Mouse (Mus musculus): ENCODE measurements around the gene Rragd. TPM values are rescaled to one million over a fixed set of nuclear protein-coding genes. Genes with fewer than 3 reads are reported as not detected.

Gene Rragd
- polyA plus RNA-seq, 1 experiment from 2014 or later: 24.8 TPM

DNA sequence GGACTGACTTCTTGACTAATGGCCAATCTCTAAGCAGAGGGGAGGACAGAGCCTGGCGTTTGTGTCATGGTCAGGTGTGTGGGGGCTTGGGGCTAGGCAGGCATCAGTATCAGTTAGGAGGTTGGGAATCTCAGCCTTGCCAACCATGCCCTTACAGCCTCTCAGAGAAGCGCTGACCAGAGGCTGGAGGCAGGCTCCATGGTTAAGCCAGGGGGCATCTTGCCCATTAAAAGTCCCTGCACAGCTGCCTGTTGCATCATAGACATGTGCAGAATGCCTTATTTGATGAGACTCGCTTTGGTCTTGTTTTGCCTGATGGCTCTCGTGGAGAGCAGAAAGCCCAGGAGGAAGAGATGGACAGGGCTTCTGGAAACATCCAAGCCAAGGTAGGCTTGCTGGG, 80.1 kb downstream of the Rragd start, which contains the start of gene Gabrr2:
Gene Gabrr2 (plus strand): TSS at position 19 of the 400 bp plus-strand sequence.
- 85% methylated on average over 4 of the region's 4 CpGs for WGBS

DNA sequence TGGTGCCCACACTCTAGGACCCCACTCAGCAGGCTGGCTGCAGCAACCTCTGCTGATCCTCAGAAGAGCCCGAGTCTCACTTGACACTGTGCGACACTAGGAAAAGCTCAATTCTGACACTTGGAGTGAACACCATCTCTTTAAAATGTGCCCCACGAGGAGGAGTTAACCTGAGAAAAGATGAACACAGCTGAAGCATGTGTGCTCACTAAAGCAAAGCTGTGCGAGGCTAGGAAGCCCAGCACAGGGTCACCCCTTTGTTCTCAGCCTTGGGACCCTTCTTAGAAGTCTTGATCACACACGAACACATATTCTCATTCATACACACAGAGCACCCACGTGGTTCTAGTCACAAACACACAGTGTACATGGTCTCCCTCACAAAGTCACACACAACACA, 82.1 kb downstream of the Rragd start:
- Histone ChIP-seq H3K27ac (no peak overlapping the region), H3K36me3 (no peaks in the 10 kb centered on the region), H3K27me3 (ENCODE audit: insufficient read depth, poor library complexity, severe bottlenecking) (no peaks in the 10 kb centered on the region), H3K4me3 (no peak overlapping the region), H3K9me3 (no peaks in the 10 kb centered on the region), H3K4me1 (replicated peaks) (no peaks in the 10 kb centered on the region)
- 79% methylated on average over 6 of the region's 6 CpGs for WGBS
- DNase-seq (ENCODE audit: low spot score): no peak

More for the DNA sequence above, 80.1 kb downstream of the Rragd start, which contains the start of gene Gabrr2:
- Histone ChIP-seq H3K4me1 (replicated peaks) (0 out of 2 replicates have a peak, but pooled peaks cover under 1% of the 10 kb centered on the region), H3K9me3 (no peaks in the 10 kb centered on the region), H3K27ac (no peak within 1 kb of the TSS), H3K36me3 (no peaks in the 10 kb centered on the region), H3K4me3 (no peak within 1 kb of the TSS), H3K27me3 (ENCODE audit: insufficient read depth, poor library complexity, severe bottlenecking) (no peaks in the 10 kb centered on the region)
- DNase-seq (ENCODE audit: low spot score): no peak

DNA sequence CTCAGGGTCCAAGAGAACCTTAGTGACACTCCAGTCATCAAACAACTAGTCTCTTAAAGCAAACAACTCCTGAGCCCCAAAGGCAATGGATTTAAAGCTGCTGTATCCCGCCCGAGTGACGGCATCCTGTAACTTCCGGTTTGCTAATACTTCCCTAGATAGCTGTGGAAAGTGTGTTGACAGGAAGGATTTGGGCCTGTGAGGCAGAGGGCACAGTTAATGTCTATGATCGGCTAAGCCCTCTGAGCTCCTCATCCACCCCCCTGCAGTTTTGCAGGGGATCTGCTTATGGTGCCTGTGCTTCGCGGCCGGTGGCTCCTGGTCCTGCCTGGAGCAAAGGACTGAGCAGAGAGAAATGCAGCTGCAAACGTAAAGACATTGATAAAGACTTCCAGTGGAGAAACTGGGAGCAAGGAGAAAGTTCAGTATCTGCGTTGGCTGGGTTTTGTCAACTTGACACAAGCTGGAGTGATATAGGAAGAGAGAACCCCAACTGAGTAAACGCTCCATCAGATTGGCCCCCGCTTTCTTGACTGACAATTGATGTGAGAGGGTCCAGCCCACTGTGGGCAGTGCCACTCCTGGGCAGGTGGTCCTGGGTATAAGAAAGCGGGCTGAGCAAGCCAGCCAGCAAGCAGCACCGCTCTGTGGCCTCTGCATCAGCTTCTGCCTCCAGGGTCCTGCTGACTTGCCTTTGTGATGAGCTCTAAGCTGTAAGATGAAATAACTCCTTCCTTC, 83.6 kb downstream of the Rragd start:
- Histone ChIP-seq H3K27me3 (ENCODE audit: insufficient read depth, poor library complexity, severe bottlenecking) (no peaks in the 10 kb centered on the region), H3K9me3 (no peaks in the 10 kb centered on the region), H3K4me1 (replicated peaks) (no peaks in the 10 kb centered on the region), H3K36me3 (no peaks in the 10 kb centered on the region), H3K27ac (no peak overlapping the region), H3K4me3 (no peak overlapping the region)
- WGBS: 68% methylated on average over 14 of the region's 14 CpGs
- DNase-seq (ENCODE audit: low spot score): no peak

DNA sequence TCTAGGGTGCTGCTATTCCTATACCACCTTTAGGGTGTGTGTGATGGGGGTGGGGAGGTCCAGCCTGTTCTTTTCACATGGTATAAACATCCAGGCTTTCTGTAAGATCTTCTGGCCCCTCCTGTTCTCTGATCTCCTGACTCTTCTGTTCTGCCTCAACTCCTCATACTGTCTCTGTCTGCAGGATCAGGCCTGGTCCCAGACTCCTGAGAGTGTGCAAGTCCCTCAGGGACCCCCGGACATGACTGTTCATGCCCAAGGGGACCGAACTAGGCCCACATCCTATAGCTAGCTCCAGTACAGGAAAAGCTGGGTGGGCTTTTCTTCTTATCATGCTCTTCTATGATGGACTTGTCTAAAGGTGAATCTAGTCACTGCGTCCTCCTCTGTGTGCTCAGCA, 84.5 kb downstream of the Rragd start:
- WGBS: 91% methylated on average over 3 of the region's 3 CpGs
- DNase-seq (ENCODE audit: low spot score): no peak
- H3K27me3 ChIP-seq (ENCODE audit: insufficient read depth, poor library complexity, severe bottlenecking): no peaks in the 10 kb centered on the region

DNA sequence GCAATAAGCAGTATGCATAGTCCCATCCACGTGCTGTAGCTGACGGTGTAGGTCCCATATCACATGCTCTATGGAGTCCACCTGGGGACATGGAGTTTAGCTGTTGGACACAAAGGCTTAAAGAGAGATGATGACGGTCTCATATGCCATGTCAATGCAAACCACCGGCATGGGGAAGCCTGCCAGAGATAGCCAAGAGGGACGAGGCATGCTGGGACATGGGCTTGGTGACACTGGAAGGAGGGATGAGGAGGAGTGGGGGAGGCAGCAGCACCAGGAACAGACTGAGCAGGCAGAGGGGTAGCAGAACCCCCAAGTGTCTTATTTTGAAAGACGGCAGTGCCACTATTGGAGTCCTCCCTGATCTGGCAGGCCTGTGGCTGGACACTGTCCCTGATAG, 85.0 kb downstream of the Rragd start:
- Histone ChIP-seq H3K27ac (no peak overlapping the region), H3K27me3 (ENCODE audit: insufficient read depth, poor library complexity, severe bottlenecking) (no peaks in the 10 kb centered on the region), H3K36me3 (no peaks in the 10 kb centered on the region), H3K4me3 (no peak overlapping the region), H3K9me3 (no peaks in the 10 kb centered on the region), H3K4me1 (replicated peaks) (peaks cover 2% of the 10 kb centered on the region; the same call in 1 of the 2 replicates)
- 87% methylated on average over 6 of the region's 6 CpGs for WGBS
- no peak for DNase-seq (ENCODE audit: low spot score)

More for the DNA sequence above, 84.5 kb downstream of the Rragd start:
- Histone ChIP-seq H3K4me3 (no peak overlapping the region), H3K36me3 (no peaks in the 10 kb centered on the region), H3K27ac (no peak overlapping the region), H3K9me3 (no peaks in the 10 kb centered on the region), H3K4me1 (replicated peaks) (no peaks in the 10 kb centered on the region)

DNA sequence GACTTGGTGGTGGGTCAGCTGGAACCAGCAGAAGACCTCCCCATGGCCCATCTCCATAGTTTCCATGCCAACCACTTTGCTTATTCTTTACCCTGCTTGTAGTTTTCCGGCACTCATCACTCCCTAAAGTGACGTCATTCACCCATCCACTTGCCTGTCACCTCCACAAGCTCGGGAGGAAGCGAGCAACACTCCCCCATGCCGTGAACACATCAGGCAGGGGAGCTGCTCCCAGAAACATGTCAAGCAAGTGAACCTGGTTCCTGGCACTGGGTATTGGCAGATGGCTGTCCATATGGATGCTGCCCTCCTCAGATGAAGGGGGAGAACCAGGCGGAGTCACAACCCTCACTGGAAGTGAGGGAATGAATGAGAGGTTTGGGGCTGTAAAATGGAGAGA, 86.1 kb downstream of the Rragd start:
- WGBS: 77% methylated on average over 6 of the region's 6 CpGs
- Histone ChIP-seq H3K9me3 (no peaks in the 10 kb centered on the region), H3K4me3 (no peak overlapping the region), H3K27me3 (ENCODE audit: insufficient read depth, poor library complexity, severe bottlenecking) (no peaks in the 10 kb centered on the region), H3K4me1 (replicated peaks) (peaks cover 8% of the 10 kb centered on the region; the same call in 1 of the 2 replicates), H3K36me3 (no peaks in the 10 kb centered on the region), H3K27ac (no peak overlapping the region)
- no peak for DNase-seq (ENCODE audit: low spot score)

DNA sequence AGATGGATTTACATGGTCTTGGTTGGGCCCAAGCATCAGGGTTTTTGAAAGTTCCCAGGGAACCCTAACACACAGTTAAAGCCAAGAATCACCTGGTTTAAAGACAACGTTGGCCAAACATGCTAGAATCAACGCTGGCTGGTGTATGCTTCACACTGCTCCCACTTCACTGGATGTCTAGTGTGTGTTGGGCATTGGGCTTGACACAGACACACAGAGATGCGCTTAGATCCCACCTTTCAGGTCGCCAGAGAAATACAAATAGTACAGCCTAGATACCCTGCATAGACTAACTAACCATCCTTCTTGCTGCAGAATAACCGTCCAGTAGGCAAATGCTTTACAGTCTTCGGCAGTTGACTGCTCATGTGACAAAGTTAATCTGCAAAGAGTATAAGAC, 87.5 kb downstream of the Rragd start:
- H3K36me3 ChIP-seq: no peaks in the 10 kb centered on the region
- WGBS: 90% methylated on average over 6 of the region's 6 CpGs
- H3K4me3 ChIP-seq: no peak overlapping the region
- no peaks in the 10 kb centered on the region for H3K9me3 ChIP-seq
- no peak for DNase-seq (ENCODE audit: low spot score)
- no peaks in the 10 kb centered on the region for H3K27me3 ChIP-seq (ENCODE audit: insufficient read depth, poor library complexity, severe bottlenecking)
- peaks cover 8% of the 10 kb centered on the region; the same call in 1 of the 2 replicates for H3K4me1 ChIP-seq (replicated peaks)
- H3K27ac ChIP-seq: no peak overlapping the region

DNA sequence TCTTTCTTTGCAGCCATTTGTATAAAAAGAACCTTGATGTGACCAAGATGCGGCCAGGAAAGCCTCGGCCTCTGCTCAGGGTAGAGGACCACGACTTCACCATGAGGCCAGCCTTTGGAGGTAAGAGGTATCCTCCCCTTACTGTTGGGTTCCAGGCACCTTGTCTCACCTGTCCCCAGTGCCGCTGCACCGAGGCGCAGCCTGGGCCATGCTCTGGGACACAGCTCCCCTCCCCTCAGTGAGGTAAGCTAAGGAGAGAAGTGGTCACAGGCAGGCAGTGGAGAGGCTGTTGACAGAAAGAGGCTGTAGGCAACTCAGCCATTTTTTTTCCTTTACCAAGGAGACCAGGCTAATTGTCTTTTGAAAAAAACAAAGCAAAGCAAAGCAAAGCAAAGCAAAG, 88.5 kb downstream of the Rragd start:
- Histone ChIP-seq H3K4me3 (no peak overlapping the region), H3K36me3 (no peaks in the 10 kb centered on the region), H3K27me3 (ENCODE audit: insufficient read depth, poor library complexity, severe bottlenecking) (no peaks in the 10 kb centered on the region), H3K9me3 (no peaks in the 10 kb centered on the region), H3K4me1 (replicated peaks) (peaks cover 8% of the 10 kb centered on the region; the same call in 1 of the 2 replicates), H3K27ac (no peak overlapping the region)
- DNase-seq (ENCODE audit: low spot score): peak; percentile 1
- WGBS: 85% methylated on average over 6 of the region's 6 CpGs

Other genes starting within 250 kb of the Rragd start
- gene Lyrm2, start 182.8 kb upstream of the Rragd start, polyA plus RNA-seq (2016; fragmentation: Nextera tagmentation; extraction: Ambion mirVana): 115 and 142 TPM in 2 replicates
- gene Ankrd6, start 32.2 kb upstream of the Rragd start, polyA plus RNA-seq (2016; fragmentation: Nextera tagmentation; extraction: Ambion mirVana): 24.0 and 27.1 TPM in 2 replicates
- gene Ube2j1, start 48.4 kb downstream of the Rragd start, polyA plus RNA-seq (2016; fragmentation: Nextera tagmentation; extraction: Ambion mirVana): 47.4 and 49.0 TPM in 2 replicates
- gene Gabrr2, start 80.0 kb downstream of the Rragd start, polyA plus RNA-seq (2016; fragmentation: Nextera tagmentation; extraction: Ambion mirVana): 0.50 TPM in 1 of 2 replicates, not detected in the other
- gene Gabrr1, start 149.5 kb downstream of the Rragd start, polyA plus RNA-seq (2016; fragmentation: Nextera tagmentation; extraction: Ambion mirVana): 0.06 and 0.61 TPM in 2 replicates
- gene Pm20d2, start 206.7 kb downstream of the Rragd start, polyA plus RNA-seq (2016; fragmentation: Nextera tagmentation; extraction: Ambion mirVana): 1.1 and 1.2 TPM in 2 replicates
- 3.7 and 7.1 TPM in 2 replicates for gene Srsf12, start 226.0 kb downstream of the Rragd start, polyA plus RNA-seq (2016; fragmentation: Nextera tagmentation; extraction: Ambion mirVana)

Data from hindbrain, embryonic 10.5 days (tissue).